In the genomic region with DNA sequence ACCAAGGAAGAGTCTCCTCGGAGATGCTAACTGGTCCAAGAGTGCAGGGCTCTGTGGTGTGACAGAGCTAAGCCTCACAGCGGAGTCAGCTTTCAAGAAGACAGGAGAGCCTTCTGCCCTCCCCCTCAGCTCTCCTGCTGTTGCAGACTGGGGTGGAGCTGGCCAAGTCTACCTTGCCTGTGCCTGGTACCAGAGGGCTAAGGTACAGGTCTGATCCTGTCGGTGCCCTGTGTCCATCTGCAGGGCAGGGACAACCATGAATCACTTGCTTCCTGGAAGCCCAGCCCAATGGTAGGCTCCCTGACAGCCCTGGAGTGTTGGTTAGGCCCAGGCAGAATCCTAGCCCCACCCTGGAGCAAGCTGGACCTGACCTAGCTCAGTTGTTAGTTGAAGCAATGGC, we compare ENCODE assay signal across 9 mouse cellular contexts. TPM values are rescaled to one million over a fixed set of nuclear protein-coding genes. Genes with fewer than 3 reads are reported as not detected.
A peak's percentile ranks its signal among the peaks of the same experiment; 100 is the strongest.
DNase-seq lines count a peak whose midpoint lies in the region; ATAC-seq lines count a peak whose summit lies in the region.
"Had no signal": no experiment of that assay in that cellular context is flagged by ENCODE, and none has a peak within 500 bp of the region (broad histone marks: within the 10 kb centered on the region; RNA-seq: fewer than 3 reads in every experiment).

No protein-coding gene starts in this region.

- H3K4me1 ChIP-seq in forebrain, embryonic 14.5 days (ENCODE audit: control insufficient read depth, insufficient read depth, low read length): peaks cover 4% of the 10 kb centered on the region
- H3K4me1 ChIP-seq in forebrain, embryonic 11.5 days (replicated peaks; ENCODE audit: control insufficient read depth, insufficient read depth, low read length): peaks cover 10% of the 10 kb centered on the region; the same call in 1 of the 2 replicates
- peaks cover 23% of the 10 kb centered on the region for H3K4me1 ChIP-seq in liver, embryonic 11.5 days (replicated peaks; ENCODE audit: control insufficient read depth, insufficient read depth, low read length)
- H3K4me1 ChIP-seq in liver, embryonic 12.5 days: peaks cover 36% of the 10 kb centered on the region

- H3K36me3 ChIP-seq in forebrain, embryonic 14.5 days (ENCODE audit: control insufficient read depth, insufficient read depth, low read length): no peaks in the 10 kb centered on the region
- no peaks in the 10 kb centered on the region for H3K36me3 ChIP-seq in forebrain, embryonic 11.5 days (ENCODE audit: control insufficient read depth, insufficient read depth, low read length)
- H3K36me3 ChIP-seq in liver, embryonic 11.5 days (ENCODE audit: control insufficient read depth, insufficient read depth, low read length): no peaks in the 10 kb centered on the region
- H3K36me3 ChIP-seq in liver, embryonic 12.5 days: no peaks in the 10 kb centered on the region
- H3K36me3 ChIP-seq in macrophage (ENCODE audit: inconsistent target): no peaks in the 10 kb centered on the region

- no peak overlapping the region for H3K4me3 ChIP-seq in forebrain, embryonic 14.5 days (ENCODE audit: low read depth, low read length)
- no peak overlapping the region for H3K4me3 ChIP-seq in forebrain, embryonic 11.5 days (ENCODE audit: low read depth, low read length)
- 0 out of 2 replicates have a peak overlapping the region, but pooled peaks have one; percentile 80 for H3K4me3 ChIP-seq in liver, embryonic 11.5 days (ENCODE audit: low read depth, low read length)
- H3K4me3 ChIP-seq in liver, embryonic 12.5 days: no peak overlapping the region
- H3K4me3 ChIP-seq in macrophage (ENCODE audit: inconsistent target): peak overlapping the region; percentile 60

- 42% methylated on average over 3 of the region's 3 CpGs for WGBS in forebrain, embryonic 14.5 days
- 46% methylated on average over 3 of the region's 3 CpGs for WGBS in forebrain, embryonic 11.5 days
- WGBS in liver, embryonic 11.5 days: 42% methylated on average over 3 of the region's 3 CpGs
- WGBS in liver, embryonic 12.5 days (ENCODE audit: insufficient replicate concordance): 49% methylated on average over 3 of the region's 3 CpGs
- 74% methylated on average over 3 of the region's 3 CpGs for WGBS in macrophage (ENCODE audit: missing documents)

- no peak for ATAC-seq in forebrain, embryonic 14.5 days
- no peak for ATAC-seq in forebrain, embryonic 11.5 days (replicated peaks; ENCODE audit: low FRiP score)
- ATAC-seq in liver, embryonic 11.5 days (replicated peaks; ENCODE audit: low FRiP score): no peak
- no peak for ATAC-seq in liver, embryonic 12.5 days
- no peak for ATAC-seq in erythroblast, adult 5-6 weeks (replicated peaks; ENCODE audit: low FRiP score, poor library complexity, severe bottlenecking)

- H3K27ac ChIP-seq in forebrain, embryonic 14.5 days (ENCODE audit: low read depth, low read length): no peak overlapping the region
- no peak overlapping the region for H3K27ac ChIP-seq in forebrain, embryonic 11.5 days (ENCODE audit: low read depth, low read length)
- no peak overlapping the region for H3K27ac ChIP-seq in liver, embryonic 11.5 days (ENCODE audit: low read depth, low read length)
- H3K27ac ChIP-seq in liver, embryonic 12.5 days: no peak overlapping the region
- H3K27ac ChIP-seq in macrophage: peak overlapping the region; percentile 93

- H3K27me3 ChIP-seq in forebrain, embryonic 14.5 days (replicated peaks; ENCODE audit: control insufficient read depth, insufficient read depth, low read length): no peaks in the 10 kb centered on the region
- 0 out of 2 replicates have a peak, but pooled peaks cover 4% of the 10 kb centered on the region for H3K27me3 ChIP-seq in forebrain, embryonic 11.5 days (ENCODE audit: control insufficient read depth, insufficient read depth, low read length)
- peaks cover 15% of the 10 kb centered on the region for H3K27me3 ChIP-seq in liver, embryonic 11.5 days (replicated peaks; ENCODE audit: control insufficient read depth, insufficient read depth, low read length)
- peaks cover 48% of the 10 kb centered on the region for H3K27me3 ChIP-seq in liver, embryonic 12.5 days (replicated peaks)

- H3K9me3 ChIP-seq in forebrain, embryonic 14.5 days (replicated peaks; ENCODE audit: control insufficient read depth, low read length): no peaks in the 10 kb centered on the region
- no peaks in the 10 kb centered on the region for H3K9me3 ChIP-seq in forebrain, embryonic 11.5 days (ENCODE audit: control insufficient read depth, low read length)
- H3K9me3 ChIP-seq in liver, embryonic 11.5 days (ENCODE audit: control insufficient read depth, low read length): no peaks in the 10 kb centered on the region
- H3K9me3 ChIP-seq in liver, embryonic 12.5 days (replicated peaks): no peaks in the 10 kb centered on the region

- no peak overlapping the region for H3K9ac ChIP-seq in forebrain, embryonic 14.5 days (ENCODE audit: low read length)
- no peak overlapping the region for H3K9ac ChIP-seq in forebrain, embryonic 11.5 days (ENCODE audit: low read length)
- H3K9ac ChIP-seq in liver, embryonic 11.5 days (ENCODE audit: low read depth, low read length): no peak overlapping the region
- H3K9ac ChIP-seq in liver, embryonic 12.5 days: no peak overlapping the region

- peaks cover 70% of the 10 kb centered on the region for H3K79me2 ChIP-seq in macrophage (ENCODE audit: inconsistent target)

- H3K4me2 ChIP-seq in forebrain, embryonic 14.5 days (ENCODE audit: low read length): peak overlapping the region; percentile 83; the same call in 1 of the 2 replicates
- no peak overlapping the region for H3K4me2 ChIP-seq in forebrain, embryonic 11.5 days (ENCODE audit: low read depth, low read length, severe bottlenecking)
- peak overlapping the region; percentile 94 for H3K4me2 ChIP-seq in liver, embryonic 11.5 days
- H3K4me2 ChIP-seq in liver, embryonic 12.5 days: no peak overlapping the region

- no peak for DNase-seq in forebrain, embryonic 14.5 days (ENCODE audit: low spot score)
- no peak for DNase-seq in forebrain, embryonic 11.5 days (ENCODE audit: low spot score)
- DNase-seq in liver, embryonic 11.5 days (ENCODE audit: low spot score): no peak
- DNase-seq in cerebellum, adult 9-11 months: peak; percentile 66
- no peak for DNase-seq in layer of hippocampus, adult 11-12 months (ENCODE audit: low spot score)
- DNase-seq: adrenal gland, postnatal 10 days had no signal

RNA-seq across cellular contexts. Expression of gene Cerk, which starts 0.7 kb away (rescaled TPM):
- polyA plus RNA-seq in forebrain, embryonic 14.5 days (2014; fragmentation: Nextera tagmentation; extraction: Ambion mirVana): 20.8 and 21.3 TPM in 2 replicates
- 17.4 and 19.1 TPM in 2 replicates for polyA plus RNA-seq in forebrain, embryonic 11.5 days (2014; fragmentation: Nextera tagmentation; extraction: Ambion mirVana)
- 8.4 and 8.5 TPM in 2 replicates for polyA plus RNA-seq in liver, embryonic 11.5 days (2014; fragmentation: Nextera tagmentation; extraction: Ambion mirVana)
- 5.7 and 5.9 TPM in 2 replicates for polyA plus RNA-seq in liver, embryonic 12.5 days (2016; fragmentation: Nextera tagmentation; extraction: Ambion mirVana)
- 100 to 1,000 TPM in 22 of 26 experiments, 10 to 100 TPM in 4; 29.9 to 512 (median 265) TPM for total RNA-seq in macrophage (2018; cell fraction: chromatin; rRNA removed)
- 100 to 1,000 TPM in 23 of 26 experiments, 10 to 100 TPM in 3; 62.0 to 216 (median 136) TPM for total RNA-seq in macrophage (2018; cell fraction: cytosol; rRNA removed)
- total RNA-seq in macrophage (2018; cell fraction: nucleus; rRNA removed): 100 to 1,000 TPM in 22 of 26 experiments, 10 to 100 TPM in 4; 50.0 to 412 (median 210) TPM
- polyA plus RNA-seq in macrophage (2018): 118 to 148 TPM (median 141 TPM) in 3 replicates
- total RNA-seq in erythroblast, adult 5-6 weeks (2015; ENCODE audit: low replicate concordance): 7.1 and 7.9 TPM in 2 replicates
- 7.9 and 9.8 TPM in 2 replicates for total RNA-seq in erythroblast, adult 5-6 weeks (2017; ENCODE audit: low replicate concordance)

RNA-seq across cellular contexts. Expression of gene Tbc1d22a, which starts 27.6 kb away (rescaled TPM):
- polyA plus RNA-seq in forebrain, embryonic 14.5 days (2014; fragmentation: Nextera tagmentation; extraction: Ambion mirVana): 8.0 and 9.4 TPM in 2 replicates
- 8.7 and 9.3 TPM in 2 replicates for polyA plus RNA-seq in forebrain, embryonic 11.5 days (2014; fragmentation: Nextera tagmentation; extraction: Ambion mirVana)
- polyA plus RNA-seq in liver, embryonic 11.5 days (2014; fragmentation: Nextera tagmentation; extraction: Ambion mirVana): 10.8 and 11.7 TPM in 2 replicates
- polyA plus RNA-seq in liver, embryonic 12.5 days (2016; fragmentation: Nextera tagmentation; extraction: Ambion mirVana): 8.8 and 9.2 TPM in 2 replicates
- 100 to 1,000 TPM in 22 of 26 experiments, 10 to 100 TPM in 4; 49.2 to 243 (median 149) TPM for total RNA-seq in macrophage (2018; cell fraction: chromatin; rRNA removed)
- 10 to 100 TPM; 47.8 to 85.0 (median 62.8) TPM for total RNA-seq in macrophage (2018; cell fraction: cytosol; rRNA removed)
- total RNA-seq in macrophage (2018; cell fraction: nucleus; rRNA removed): 100 to 1,000 TPM in 11 of 26 experiments, 10 to 100 TPM in 15; 41.2 to 234 (median 79.2) TPM
- 49.5 to 60.9 TPM (median 57.9 TPM) in 3 replicates for polyA plus RNA-seq in macrophage (2018)
- 2.5 and 3.5 TPM in 2 replicates for total RNA-seq in erythroblast, adult 5-6 weeks (2015; ENCODE audit: low replicate concordance)
- 7.4 and 7.8 TPM in 2 replicates for total RNA-seq in erythroblast, adult 5-6 weeks (2017; ENCODE audit: low replicate concordance)

Comparison
In these comparisons a context has a peak if more than half of its experiments do, and no peak if none do; other contexts are left out.
1. H3K4me2 ChIP-seq: peak in forebrain, embryonic 14.5 days (single experiment) and liver, embryonic 11.5 days (single experiment); none in forebrain, embryonic 11.5 days (single experiment) and liver, embryonic 12.5 days (single experiment).
2. H3K4me3 ChIP-seq: peak in liver, embryonic 11.5 days (single experiment) and macrophage (single experiment); none in forebrain, embryonic 14.5 days (single experiment), forebrain, embryonic 11.5 days (single experiment) and liver, embryonic 12.5 days (single experiment).